Mouse (Mus musculus) ovary, postnatal 36 days (tissue): ENCODE results near the gene Npc2.

ENCODE experiments used
- DNase-seq: peaks from one replicate; pipeline ENCODE4 v3.0.0; 2022; ENCODE audit warnings: low spot score, mixed read lengths

Npc2 gene

GRCm38 (mm10) chr12:84772726-84773441, at the start of gene Npc2, which contains the start of gene Isca2:
Npc2 (minus strand) TSS chr12:84773152.
Isca2 (plus strand) TSS chr12:84773251.
- DNase-seq: peak; percentile 97

DNA sequence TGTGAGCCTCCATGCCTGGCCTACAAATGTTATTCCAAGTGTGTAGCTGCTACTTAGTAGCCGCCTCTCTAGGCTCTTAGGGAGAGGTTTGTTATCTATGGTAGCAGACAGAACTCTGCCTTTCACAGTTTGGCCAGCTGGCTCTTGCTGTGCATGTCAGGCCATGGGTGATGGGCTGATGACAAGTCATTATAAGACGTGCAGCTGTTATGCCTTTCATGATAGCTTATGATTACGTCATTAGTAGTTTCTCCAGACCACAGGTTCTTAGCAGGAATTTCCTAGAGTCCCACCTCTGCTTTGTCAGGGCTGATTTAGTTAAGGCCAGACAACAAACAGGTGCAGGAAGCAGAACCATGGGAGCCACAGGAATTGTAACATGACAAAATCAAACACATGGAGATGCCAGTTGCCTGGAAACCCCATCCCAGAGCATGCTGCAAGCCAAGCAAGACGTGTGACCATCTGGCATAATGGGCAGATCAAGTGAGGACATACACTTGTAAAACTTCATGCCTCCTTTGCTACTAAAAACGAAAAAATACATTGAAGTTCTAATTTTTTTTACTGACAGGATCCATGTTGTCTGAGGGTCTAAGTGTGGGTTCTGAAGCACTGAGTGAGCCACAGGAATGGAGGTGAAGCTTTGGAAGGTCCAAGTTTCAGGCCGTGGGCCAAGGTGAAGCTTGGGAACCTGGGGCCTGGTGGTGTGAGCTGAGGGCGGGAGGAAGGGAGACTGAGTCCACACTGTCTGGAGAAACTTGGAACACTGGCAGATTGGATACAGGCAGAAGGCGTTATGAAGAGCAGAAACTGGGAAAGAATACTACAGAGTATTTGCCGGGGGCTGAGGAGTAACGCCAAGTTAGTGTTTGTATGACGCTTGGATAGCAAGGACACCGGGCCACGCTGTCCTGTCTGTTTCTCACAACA, 46.5 kb upstream of the Npc2 start:
- DNase-seq: no peak

DNA sequence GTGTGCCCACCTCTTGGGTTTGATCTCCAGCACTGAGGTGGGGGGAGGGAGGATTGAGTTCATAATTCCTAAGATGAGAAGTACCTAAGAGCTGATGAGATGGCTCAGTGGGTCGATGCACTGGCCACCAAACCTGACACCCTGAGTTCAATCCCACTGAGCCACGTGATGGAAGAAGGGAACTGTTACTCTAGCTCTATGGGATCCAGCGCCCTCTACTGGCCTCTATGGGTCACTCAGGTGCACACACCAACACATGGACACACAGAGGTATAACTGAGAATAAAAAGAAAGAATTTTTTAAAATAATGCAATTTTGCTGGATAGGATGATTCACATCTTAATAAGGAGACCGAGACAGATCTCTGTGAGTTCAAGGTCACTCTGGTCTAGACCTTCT, 45.5 kb upstream of the Npc2 start:
- no peak for DNase-seq

DNA sequence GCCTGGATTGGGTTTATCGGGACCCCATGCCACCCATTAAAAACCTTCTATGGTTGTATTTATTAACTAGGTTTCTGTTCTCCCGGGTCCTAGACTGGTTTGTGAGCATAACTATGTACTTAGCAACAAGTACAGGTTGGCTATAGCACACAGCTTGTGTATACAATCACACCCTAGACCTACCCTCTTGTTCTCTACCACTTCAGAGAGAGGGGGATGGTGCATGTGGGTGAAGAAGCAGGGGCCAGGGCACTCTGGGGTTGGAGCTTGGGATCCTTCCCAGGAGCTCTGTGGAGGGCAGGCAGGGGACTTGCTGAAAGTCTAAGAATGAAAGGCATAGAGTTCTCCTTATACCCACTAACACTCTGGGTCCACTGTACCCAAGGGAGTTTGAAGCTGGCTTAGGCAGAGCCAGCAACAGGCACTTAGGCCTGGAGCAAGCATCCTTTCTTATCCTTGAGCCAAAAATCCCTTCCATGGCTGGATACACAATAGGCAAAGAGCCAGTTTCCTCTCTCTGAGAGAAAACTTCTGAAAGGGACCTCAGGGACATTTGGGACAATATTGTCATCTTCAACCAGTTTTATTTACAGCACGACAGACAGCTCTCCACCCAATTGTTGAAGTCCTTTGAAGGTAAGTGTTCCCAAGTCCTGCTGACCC, 41.8 kb upstream of the Npc2 start:
- no peak for DNase-seq

DNA sequence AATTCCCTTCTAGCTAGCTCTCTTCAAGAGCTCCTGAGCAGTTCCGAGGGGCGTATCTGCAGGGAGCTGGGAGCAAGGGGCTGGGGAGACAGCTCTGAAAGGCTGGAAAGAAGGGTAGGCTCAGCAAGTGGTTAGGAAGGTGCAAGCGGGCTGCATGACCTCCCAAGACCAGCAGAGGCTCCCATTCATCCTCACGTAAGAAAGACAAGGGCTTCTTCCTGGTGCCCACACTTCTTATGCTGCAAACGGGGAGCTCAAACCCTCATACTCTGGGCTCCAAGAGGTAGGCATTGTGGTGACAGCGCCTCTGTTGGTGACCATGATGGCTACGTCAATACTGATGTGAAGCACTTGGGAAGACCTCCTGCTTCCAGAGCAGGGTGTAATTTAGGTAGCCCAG, 40.8 kb upstream of the Npc2 start:
- no peak for DNase-seq

- peak; percentile 44 for DNase-seq
These were observed 39.1 kb upstream of the Npc2 start for GRCm38 (mm10) chr12:84812004-84812403.

- DNase-seq: no peak
These were observed 38.6 kb upstream of the Npc2 start for GRCm38 (mm10) chr12:84811510-84811909.

DNA sequence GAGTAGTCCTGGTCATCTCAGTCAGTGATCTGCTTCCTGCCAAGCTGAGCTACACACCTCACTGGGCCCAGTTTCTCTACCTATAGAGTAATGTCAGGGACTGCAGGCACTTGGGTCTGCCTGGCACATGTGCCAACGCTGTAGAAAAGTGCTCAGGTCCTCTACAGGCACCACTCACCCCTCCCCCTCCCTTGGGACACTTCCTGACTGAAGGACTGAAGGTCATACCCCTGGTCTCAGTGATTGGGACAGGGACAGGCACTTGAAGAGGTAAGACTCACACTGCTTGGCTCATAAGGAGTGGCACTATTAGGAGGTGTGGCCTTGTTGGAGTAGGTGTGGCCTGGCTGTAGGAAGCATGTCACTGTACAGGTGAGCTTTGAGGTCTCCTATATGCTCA, 37.9 kb upstream of the Npc2 start:
- no peak for DNase-seq

DNA sequence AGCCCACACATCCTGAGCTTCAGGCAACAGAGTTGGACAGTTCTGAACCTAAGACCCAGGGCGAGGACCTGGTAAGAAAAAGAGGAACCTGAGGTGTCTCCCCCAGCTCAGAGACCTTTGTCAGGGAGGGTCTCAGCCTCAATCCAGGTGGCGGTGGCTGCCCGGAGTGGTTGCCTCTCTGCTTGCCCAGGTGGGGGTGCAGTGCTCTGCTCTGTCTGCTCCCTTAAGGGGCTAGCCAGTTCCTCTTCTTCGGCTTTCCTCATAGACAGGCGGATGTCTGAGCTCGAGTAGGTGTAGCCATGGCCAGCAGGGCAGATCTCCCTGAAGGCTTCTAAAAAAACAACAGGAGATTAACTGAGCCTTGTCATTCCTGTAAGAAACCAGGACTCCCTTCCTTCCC, 36.1 kb upstream of the Npc2 start:
- DNase-seq: no peak

DNA sequence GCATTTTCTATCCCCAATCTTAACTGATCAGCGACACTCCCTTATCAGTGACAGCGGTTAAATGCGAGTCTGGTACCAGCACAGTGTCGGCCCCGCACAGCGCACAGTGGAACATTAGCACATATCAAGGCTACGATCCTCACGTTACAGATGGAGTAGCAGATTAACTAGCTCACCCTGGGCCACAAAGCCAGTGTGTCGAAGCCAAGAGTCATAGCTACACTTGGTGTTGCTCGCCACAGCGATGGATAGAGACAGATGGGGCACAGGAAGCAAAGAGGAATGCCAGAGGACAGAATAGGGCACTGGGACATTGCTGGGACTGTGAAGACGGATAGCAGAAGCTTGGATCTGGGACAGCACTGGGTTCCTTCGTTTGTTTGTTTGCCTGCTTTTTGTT, 34.4 kb upstream of the Npc2 start:
- no peak for DNase-seq

GRCm38 (mm10) chr12:84806726-84807125, 33.8 kb upstream of the Npc2 start:
- no peak for DNase-seq

GRCm38 (mm10) chr12:84806010-84806409, 33.1 kb upstream of the Npc2 start:
- DNase-seq: no peak

GRCm38 (mm10) chr12:84805228-84805842, 32.4 kb upstream of the Npc2 start:
- DNase-seq: no peak

DNA sequence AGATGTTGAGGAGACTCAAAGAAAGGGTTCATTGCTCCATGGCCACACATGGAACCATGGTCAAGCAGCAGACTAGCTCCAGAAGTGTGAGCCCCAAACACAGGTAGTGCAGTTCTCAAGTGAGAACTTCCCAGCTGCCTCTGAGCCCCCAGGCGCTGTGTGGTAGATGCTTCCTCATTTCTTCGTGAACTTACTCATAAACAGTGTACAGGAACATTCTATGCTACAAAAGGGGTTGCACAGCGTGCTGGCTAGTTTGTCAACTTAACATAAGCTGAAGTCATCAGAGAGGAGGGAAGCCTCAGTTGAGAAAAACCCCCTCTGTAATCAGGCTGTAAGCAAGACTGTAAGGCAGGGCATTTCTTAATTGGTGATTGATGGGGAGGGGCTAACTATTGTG, 29.7 kb upstream of the Npc2 start:
- DNase-seq: no peak

DNA sequence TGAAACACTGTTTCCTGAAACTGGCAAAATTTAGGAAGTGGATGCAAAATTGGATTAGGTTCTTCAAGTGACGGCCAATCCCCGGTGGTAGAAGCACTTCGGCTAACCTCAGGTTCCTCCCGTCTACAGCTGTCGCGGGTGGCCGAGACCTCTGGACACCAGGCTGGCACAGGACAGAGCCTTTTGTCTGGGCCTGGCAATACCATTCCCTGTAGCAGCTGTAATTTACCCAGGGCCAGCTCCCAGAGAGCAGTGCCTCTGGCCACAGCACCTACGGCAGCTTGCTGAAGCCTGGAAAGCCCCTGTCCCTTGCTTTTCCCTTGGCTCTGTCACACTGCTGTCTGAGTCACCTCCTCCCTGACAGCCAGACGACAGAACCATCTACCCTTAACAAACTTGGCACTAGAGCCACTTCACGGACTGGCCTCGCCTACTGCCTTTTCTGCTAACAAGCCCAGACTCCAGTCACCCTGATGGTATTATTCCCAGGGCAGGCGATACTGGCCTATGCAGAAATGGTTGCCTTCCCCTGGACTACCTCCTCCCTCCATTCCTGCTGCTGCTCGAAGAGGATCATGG, 28.7 kb upstream of the Npc2 start:
- DNase-seq: no peak

GRCm38 (mm10) chr12:84800419-84800818, 27.5 kb upstream of the Npc2 start:
- DNase-seq: peak; percentile 31

- no peak for DNase-seq
These were observed 26.1 kb upstream of the Npc2 start for GRCm38 (mm10) chr12:84799086-84799485.

DNA sequence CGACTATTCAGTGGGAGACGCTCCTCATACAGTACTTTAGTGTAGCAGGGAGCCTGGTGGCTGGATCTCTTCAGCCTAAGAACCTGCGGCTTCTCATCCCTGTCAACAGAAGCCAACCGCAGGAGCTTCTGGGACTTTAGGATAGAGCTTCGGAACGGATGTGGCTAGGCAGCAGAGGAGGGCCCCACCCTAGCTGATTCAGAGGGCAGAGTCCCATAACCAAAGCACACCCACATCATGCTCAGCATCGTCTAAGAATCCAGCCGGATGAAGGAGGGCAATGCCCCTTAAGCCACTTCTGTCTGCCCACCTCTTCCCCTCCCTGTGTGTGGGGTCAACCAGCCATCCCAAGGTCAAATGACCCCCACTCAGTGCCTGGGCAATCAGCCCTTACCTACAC, 21.7 kb upstream of the Npc2 start:
- DNase-seq: no peak

DNA sequence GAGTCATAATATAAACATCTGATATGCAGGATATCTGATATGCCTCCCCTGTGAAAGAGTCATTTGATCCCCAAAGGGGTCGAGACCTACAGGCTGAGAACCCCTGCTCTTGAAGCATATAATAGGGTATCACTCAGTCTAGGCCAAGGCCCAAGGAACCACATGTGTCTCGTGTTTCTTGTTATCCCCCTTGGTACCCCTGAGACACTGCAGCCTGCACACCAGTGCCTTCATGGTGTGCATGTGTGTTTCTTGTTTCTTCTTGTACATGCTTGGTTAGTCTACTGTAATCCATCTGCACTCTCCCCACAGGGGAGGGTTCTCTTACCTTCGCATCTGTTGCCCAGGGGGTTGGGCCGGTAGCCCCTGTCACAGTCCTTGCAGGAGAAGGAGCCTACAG, 19.7 kb upstream of the Npc2 start:
- DNase-seq: no peak

GRCm38 (mm10) chr12:84790853-84791252, 17.9 kb upstream of the Npc2 start:
- no peak for DNase-seq

- DNase-seq: no peak
These were observed 13.1 kb upstream of the Npc2 start for GRCm38 (mm10) chr12:84786091-84786490.
